Mouse (Mus musculus) left cerebral cortex, adult 9 months (tissue): Measurements from ENCODE around the gene Gtf2e1.

Experiments used
- DNase-seq, 2 experiments: peaks; one replicate each; pipeline ENCODE4 v3.0.0; 2022; ENCODE audit warnings: low spot score in 2 of 2

The Gtf2e1 gene

DNA sequence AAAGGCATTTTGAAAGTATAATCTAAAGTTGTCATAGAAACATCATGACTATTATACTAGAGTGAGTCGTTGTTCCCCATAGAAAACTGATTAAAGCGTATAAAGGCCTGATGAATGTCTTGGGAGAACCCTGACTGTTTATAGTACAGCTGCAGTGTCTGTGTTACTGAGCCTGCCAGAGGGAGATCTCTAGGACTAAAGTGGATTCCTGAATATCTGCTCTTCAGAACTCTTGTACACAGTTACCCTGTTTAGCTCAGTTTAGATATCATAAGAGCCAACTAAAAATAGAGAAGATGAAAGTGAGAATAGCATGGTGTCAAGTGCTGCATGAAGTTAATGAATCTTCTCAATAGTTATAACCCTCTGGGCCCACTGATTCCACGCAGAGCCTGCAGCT lies 10.7 kb upstream of the Gtf2e1 start:
- no peak for DNase-seq

- no peak for DNase-seq
These were observed 6.7 kb upstream of the Gtf2e1 start for GRCm38 (mm10) chr16:37546312-37546711.

DNA sequence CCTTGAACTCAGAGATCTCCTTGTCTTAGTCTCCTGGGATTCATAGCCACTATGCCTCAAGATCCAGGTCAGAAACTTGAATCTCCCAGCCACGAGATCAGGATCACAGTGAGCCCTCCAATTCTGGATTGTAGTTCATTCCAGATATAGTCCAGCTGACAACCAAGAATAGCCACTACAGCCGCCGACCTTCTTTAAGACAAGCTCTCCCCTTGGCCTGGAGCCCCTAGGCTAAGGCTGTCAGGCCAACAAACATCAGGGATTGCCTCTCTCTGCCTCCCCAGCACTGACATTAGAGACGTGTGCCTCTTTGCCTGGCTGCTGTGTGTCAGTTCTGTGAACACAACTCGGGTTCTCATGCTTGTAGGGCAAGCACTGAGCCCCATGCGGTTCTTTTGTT lies 1.2 kb upstream of the Gtf2e1 start:
- no peak for DNase-seq

- DNase-seq, result no peak
These were observed 364 bp downstream of the Gtf2e1 start for GRCm38 (mm10) chr16:37539240-37539610.

DNA sequence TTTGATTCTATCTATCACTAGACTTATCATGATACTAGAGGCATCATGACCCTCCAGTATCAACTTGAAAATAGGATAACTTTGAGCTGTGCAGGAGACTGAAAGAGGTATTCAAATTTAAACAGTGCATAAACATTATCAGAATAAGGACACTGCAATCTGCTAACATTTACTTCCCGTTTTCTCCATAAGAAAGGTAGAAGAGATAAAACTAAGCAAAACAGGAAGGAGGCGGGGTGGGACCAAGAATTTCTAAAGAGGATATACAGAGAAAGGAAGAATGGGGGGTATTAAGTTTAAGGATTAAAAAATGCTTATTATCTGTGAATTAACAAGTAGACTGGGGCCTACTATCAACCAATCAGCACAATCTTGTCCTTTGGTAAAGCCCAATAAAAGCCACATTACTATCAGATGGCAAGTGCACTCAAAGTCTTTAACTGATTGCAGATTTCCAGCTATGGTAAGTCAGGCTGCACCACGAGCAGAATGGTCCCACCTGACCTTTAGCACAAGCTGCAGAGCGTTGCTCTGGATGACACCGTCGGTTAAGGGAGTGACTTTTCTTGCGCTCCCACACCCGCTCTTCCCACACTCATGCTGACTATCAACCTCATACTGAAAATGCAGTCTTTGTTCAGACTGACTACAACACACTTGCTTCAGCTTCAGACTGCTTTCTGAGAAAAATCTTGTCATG lies 6.1 kb downstream of the Gtf2e1 start:
- no peak for DNase-seq

DNA sequence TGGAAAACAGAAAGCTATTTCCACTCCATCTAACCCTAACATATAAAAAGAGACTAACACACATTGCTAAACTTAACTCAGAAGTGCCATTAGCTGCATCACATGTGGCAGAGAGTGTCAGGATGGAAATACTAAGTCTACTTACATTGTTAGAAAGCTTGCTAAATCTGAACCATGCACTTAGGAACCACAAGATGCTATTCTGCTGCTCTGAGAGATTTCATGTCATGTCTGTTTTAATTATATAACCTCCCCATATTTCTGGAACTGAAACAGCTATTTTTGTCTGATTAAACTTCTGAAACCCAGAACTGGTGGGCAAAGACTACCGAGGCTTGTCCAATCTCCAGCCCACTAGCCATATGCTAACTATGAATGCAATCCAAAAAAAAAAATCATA lies 7.5 kb downstream of the Gtf2e1 start:
- peak; percentile 25 to 71 for DNase-seq

GRCm38 (mm10) chr16:37530170-37530569 lies 9.4 kb downstream of the Gtf2e1 start:
- DNase-seq, result no peak

GRCm38 (mm10) chr16:37526688-37527223 lies 12.8 kb downstream of the Gtf2e1 start:
- no peak for DNase-seq

DNA sequence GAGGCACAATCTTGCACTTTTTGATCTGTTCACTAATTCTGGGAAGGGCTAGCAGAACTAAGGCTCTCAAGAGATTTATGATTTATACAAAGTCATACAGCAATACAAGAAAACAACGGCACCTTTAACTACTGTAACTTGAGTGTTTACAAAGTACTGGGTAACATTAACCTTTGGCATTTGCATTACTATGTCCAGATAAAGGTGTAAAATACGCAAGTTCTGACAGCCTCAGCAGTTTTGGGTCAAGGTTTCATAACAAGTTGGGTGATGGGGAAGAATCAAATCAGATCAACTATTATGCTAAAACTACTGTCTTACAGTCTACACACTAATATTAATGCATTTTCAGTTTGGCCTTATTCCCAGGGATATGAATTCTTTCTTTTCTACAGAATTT lies 14.5 kb downstream of the Gtf2e1 start:
- no peak for DNase-seq

DNA sequence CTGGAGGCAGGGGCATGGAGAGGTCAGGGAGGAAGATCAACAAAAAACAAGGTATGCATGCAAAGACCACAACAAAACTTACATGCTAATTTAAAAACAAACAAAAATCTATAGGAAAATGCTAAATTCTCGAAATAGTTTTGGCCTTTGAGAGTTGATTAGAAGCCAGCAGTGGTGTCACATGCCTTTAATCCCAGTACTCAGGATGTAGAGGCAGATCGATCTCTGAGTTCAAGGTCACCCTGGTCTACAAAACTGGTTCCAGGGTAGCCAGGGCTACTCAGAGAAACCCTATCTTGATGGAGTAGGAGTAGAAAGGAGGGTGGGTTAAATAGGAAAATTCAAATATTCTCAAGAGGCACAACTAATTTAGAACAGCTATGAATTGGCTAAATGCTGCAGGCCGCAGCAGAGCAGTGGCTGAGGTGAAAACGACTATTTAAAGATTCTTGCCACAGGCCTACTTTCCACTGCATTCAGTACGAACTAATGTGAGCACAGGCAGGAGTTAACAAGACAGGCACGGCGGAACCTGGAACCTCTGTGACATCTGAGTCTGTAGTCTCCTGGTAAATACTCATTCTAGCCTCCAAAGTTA lies 17.4 kb downstream of the Gtf2e1 start:
- DNase-seq, result no peak

DNA sequence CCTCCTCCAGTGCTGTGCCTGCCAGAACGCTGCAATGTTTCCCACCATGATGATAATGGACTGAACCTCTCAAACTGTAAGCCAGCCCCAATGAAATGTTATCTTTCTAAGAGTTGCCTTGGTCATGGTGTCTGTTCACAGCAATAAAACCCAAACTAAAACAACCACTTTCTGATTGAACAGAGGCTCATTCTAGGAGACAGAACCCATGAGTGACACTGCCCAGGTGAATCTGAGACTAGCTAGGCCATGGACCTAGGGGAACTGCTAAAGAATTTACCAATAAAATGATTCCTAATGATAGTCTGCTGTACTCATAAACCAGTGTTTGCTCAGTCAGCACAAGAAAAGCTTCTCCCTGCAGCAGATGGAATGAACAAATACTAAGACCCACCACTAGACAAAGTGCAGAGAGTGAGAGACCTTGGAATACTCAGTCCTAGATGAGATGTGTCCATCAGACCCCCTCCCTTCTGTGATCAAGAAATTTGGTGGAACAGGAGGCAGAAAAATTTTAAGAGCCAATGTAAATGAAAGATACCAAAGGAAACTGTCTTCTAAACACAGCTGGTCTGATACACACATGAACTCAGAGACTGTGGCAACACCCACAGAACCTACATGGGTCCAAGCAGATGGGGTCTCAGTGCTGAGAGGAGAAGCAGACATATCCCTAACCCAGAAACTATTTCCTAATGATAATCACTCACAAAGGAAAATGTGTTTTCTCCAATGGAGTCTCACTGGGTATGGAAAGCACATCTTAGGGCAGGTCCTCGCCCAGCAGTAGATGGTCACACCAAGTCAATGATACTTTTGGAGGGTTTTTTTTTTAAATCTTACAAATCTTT lies 19.2 kb downstream of the Gtf2e1 start:
- no peak for DNase-seq

DNA sequence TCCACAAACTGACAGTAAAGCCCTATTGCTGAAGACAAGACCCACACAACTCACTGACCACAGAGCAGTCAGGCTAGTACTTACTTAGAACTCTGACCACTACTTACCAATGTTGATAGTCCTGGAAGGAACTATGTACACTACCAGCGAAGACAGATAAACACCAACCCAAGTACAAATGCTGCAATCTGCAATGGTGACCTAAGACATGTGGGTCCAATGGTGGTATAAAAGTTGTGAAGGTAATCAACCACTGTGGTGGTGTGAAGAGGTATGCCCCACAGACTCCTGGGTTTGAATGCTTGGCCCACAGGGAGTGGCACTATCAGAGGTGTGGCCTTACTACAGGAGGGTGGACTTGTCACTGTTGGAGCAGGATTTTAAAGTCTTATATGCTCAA lies 19.9 kb downstream of the Gtf2e1 start:
- DNase-seq, result no peak

DNA sequence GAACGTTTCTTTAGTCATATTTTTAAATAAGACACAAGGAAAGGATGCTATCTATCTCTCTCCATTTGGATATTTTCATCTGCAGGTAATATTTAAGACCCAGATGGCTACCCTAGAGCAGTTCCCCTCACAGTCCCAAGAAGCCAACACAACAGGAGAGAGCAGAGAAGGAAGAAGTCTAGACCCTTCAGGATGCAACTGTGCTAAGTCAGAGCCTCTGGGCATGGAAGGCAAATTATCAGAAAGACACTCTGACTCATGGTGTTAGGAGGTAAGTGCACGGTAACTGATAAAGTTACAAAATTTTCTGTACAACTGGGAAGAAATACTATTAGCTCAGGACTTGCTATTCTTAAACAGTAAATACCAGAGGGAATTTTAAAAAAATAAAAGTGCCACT lies 20.9 kb downstream of the Gtf2e1 start:
- DNase-seq, result no peak

- DNase-seq, result no peak
These were observed 21.9 kb downstream of the Gtf2e1 start for GRCm38 (mm10) chr16:37517596-37518211.

DNA sequence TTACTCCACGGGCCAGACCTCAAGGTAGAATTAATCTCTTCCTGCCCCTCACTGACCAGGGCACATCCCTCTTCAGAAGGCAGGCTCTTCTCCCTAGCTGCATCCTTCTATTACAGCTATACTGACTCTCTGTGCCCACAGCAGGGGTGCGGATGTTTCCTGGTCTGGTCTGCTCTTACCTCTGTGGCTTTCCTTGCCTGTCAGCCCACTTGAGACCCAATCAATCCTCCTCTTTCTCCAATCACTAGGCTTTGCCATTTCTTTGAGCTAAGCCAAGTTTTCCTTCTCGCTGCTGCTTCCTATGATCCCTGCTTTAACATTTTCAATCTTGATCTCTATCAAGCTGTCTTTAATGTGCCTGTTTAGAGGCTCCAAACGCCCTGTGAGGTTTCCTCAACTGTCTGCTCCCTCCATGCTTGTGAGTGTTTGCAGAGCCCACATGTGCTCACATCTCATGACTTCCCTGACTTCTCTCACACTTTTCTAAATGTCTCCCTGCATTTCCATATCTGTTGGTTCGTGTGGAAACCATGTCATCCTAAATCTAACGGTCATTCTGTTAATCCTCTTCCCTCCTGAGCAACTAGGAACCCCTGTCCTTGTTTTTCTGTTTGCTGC lies 23.1 kb downstream of the Gtf2e1 start:
- no peak for DNase-seq

DNA sequence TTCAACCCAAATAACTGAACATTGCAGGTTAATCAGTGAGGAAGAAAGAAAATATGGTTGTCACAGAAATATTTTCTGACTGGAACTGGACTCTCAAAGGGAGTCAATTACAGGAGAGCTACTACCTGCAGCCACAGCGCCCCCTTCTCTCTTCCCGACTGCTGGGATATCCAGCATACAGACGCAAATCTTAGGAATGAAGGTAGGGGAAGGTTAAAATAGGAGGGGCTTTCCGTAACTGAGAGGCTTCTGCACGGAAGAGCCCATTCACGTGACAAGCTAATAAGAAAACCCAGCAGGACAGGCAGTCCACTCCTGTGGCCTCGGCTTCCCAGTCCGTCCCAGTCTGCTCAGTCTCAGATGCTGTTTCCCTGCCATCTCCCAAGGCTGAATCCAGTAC lies 24.9 kb downstream of the Gtf2e1 start:
- no peak for DNase-seq

- DNase-seq, result no peak
These were observed 28.1 kb downstream of the Gtf2e1 start for GRCm38 (mm10) chr16:37511489-37511888.

DNA sequence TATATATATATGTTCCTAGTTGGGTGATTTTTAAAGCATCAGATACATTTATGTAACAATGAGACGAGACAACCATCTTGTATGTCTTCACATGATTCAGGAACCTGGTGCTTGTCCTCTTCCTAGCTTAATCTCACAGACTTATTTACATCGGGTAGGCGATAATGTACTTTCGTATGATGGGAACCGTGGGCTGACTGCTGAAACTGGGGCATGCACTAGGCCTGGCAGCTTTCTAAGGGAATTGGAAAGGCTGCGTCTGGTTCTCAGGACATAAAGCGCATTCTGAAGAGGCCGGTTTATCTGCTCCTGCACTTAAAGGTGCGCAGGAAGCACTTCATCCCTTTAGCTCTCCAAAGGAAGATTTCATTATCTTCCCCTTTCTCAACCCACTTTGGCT lies 32.8 kb downstream of the Gtf2e1 start:
- DNase-seq, result peak in 1 of 2 experiments; percentile 47

DNA sequence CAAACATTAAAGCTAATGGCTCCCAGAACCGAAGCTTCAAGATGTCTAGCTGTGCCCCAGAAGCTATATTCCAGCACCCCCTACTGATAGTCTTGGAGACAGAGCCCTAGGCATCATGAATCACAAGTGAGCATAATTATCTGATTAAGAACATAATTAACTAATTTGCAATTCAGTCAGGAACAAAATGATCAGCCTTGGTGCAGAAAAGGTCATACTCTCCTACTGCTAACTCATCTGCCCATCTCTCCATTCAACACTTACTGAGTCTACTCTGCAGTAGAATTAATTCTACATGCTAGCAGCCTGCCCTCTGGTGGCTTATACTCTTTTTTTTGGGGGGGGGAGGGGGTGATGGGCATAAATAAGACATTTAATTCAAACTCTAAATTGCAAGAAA lies 35.1 kb downstream of the Gtf2e1 start:
- no peak for DNase-seq

DNA sequence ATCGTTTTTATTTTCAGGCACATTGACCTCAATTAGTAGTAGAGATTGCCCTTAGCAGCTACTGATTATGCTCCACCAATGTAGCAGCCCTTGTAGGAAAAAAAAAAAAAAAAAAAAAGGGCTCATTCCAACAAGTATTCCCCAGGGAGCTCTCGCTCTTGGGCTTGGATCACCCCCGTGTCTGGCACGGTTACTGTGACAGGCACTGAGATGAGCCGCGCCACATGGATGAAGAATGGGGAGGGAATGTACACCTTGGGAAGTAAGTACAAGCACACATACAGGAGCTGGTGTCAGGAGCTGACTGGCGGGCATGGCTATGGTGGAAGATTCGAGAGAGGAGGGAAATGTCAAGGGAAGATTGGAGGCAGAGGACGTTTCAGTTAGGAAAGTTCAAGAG lies 41.0 kb downstream of the Gtf2e1 start:
- DNase-seq, result no peak

DNA sequence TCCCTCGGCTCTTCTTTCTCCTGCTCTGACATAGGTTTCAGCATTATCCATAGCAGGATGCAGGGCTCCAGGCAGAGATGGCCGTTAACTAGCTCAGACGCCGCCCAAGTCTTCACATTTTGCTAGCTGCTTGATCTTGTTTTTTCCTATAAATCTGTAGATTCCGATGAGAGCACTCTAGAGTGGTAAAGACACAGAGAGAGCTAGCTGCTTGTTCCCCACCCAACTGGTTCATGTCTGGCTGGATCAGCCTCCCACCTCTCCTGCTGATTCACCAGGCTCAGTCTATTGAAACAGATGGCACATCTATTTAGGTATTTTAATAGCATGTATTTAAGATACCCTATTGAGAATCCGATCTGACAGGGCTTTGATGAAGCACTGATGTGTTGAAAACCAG lies 44.6 kb downstream of the Gtf2e1 start:
- peak; percentile 57 to 66 for DNase-seq
